Mouse (Mus musculus): ENCODE measurements around the gene Lbhd1. TPM values are rescaled to one million over a fixed set of nuclear protein-coding genes. Genes with fewer than 3 reads are reported as not detected.
A peak's percentile ranks its signal among the peaks of the same experiment; 100 is the strongest.
"Not testable (repeated sequence)": the region's sequence is repeated elsewhere in the genome, so short reads cannot be mapped to it uniquely, and the experiment has no call there.

Lbhd1 gene
- total RNA-seq (2021) = 1 to 10 TPM; 4.8 to 9.8 TPM
- long read RNA-seq, partial matches to known transcripts = 1 of 3 reads
- long read RNA-seq, other reads (novel, unspliced or antisense) = 1 of 3 reads

- DNase-seq (ENCODE audit: low spot score in 2 of 2) = no peak
These were observed at the start of gene Lbhd1, which contains the start of gene Gm49403 for GRCm38 (mm10) chr19:8883616-8884015. Gene Lbhd1, plus strand, starts transcription at chr19:8883732. Gene Gm49403, plus strand, starts transcription at chr19:8883930.

DNA sequence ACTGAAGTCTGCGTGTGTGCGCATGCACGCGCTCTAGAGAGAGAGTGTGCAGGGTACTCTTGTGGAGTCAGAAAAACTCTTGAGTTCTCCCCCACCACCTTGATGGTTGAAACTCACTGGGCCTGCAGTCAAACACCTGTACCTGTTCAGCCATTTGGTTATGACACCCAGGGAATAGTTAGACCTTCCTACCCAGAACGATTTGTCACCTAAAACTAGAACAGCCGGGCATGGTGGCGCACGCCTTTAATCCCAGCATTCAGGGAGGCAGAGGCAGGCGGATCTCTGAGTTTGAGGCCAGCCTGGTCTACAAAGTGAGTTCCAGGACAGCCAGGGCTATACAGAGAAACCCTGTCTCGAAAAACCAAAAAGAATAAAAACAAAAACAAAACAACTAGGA, 47.2 kb upstream of the Lbhd1 start:
- not testable (repeated sequence) for DNase-seq (ENCODE audit: low spot score in 2 of 2)

DNA sequence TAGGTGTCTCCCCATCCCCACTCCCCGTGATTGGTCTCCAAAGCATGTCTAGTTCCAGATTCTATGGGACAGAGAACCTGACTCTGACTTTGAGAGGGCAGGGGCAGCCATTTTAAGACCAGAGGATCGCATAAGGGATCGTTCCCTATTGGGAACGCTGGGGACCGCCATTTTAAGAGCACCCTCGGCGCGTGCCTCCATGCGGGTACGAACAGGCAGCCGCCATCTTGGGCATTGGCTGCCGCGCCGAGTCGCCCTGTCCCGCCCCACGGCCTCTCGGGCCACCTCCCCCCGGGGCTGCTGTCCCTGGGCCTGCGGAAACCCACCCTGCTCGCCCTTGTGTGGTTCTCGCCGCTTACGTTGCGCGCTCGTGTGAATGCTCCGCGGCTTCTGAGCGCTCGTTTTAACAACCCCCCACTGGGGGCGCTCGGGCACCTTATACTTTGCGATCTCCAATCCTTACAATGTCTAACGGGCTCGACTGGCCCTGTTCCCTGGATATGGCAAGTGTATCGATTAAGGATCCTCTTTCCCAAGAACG, 46.2 kb upstream of the Lbhd1 start, which contains the start of gene Bscl2:
TSS of gene Bscl2 (plus strand) at position 217 of the 541 bp plus-strand sequence.
- peak; percentile 90 to 92 for DNase-seq (ENCODE audit: low spot score in 2 of 2)

DNA sequence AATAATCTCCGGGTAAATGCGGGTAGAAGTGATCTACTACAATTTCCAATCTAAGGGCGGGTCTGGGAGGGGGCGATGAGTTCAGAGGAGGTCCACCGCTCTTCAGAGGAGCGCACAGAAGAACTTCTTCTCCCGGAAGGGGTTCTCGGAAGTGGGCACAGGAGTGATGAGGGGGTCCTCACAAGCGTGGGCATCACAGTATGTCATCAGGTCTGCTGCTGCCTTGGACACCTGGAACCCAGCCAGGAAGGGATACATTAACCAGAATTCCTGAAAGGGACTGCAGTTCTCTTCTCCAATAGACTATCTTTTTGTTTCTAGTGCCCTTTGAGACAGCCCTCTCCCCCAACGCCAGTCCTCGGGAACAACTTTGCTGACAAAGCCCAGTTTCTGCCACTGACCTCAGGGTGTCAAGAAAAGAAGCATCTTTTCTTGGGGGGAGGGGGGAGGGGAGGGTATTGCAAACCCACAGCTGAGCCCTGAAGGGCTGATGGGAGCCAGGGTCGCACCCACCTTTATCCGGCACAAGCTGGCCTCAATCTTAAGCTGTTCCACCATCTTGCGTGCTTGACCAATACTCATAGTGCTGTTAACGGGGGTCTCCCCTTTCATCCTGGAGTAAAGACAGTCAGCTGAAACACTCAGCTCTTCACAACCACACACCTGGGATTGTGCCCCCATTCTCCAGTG, 45.3 kb upstream of the Lbhd1 start:
- DNase-seq (ENCODE audit: low spot score in 2 of 2) = peak in 1 of 2 experiments; percentile 72

DNA sequence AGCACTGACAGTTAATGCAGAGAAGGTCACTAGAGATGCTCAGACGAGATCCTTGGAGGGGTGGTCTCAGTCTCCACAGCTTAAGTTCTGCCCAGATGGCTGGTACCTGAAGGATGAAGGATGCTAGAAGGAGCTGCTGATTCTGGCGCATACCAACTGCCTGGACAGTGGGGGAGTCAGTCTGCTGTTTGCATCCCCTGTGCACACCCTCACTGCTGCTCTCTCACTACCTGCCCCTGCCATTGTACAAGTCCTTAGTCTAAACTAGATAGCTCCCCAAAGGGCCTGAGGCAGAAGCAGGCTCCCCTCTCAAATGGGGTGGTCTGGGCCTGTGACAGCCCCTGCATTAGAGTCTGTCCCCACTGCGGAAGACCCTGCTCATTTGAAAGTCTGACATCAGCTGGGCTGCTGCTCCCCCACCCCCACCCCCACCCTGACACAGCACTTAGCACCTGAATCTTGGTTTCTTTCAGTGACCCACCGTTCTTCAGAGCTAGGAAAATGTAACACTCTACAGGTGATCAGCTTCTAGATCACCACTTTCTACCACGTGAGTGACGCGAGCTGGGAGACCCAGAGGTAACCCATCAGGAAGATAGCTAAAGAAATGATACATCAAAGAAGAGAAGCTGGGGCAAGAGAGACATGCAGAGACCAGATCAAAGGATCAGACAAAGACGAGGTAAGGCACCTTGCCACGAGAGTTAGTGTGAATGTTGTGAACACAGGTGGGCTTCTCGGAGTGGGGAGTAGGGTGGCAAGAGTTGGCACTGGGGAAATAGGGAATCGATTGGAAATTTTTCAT, 44.2 kb upstream of the Lbhd1 start, which contains the start of gene Gng3:
TSS of gene Gng3 (minus strand) at position 92 of the 805 bp plus-strand sequence.
- DNase-seq (ENCODE audit: low spot score in 2 of 2) = peak; percentile 70 to 78

DNA sequence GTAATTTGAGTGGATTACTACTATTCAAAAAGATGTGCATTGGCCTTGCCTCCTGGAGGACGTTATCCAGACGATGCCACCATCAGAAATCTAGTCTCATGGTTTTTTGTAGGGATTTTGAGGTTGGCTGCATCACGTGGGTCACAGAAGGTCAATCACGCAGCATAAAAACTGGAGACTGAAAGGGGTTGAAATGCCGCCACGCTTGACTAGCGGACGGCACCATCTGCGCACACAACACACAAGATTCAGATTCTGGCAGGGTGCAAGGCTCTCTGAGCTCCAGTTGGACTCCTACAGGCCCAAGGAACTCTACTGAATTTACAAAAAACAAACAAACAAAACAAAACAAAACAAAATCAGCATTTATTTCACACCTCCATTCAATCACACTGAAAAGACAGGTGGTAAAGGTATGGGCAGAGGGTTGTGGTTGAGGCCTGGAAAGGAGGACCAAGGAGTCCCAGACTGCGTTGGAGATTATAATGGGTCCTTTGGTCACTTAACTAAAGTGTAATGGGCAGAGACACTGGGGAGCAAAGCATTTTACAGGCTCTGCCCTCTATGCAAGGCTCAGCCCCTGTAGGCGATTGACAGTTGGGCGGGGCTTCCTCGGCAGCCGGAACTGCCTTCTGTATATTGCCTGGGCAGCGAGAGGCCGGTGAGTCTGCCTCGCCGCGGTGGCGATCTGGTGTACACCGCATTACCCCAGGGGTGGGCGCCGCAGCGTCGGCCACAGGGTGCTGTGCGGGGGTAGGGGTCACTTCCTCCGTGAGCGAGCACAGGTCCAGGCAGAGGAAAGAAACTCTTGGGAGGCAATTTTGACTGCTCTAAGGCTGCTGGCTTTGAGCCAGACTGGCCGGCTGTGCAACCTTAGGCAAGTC, 43.4 kb upstream of the Lbhd1 start:
- DNase-seq (ENCODE audit: low spot score in 2 of 2) = peak; percentile 71 to 75

DNA sequence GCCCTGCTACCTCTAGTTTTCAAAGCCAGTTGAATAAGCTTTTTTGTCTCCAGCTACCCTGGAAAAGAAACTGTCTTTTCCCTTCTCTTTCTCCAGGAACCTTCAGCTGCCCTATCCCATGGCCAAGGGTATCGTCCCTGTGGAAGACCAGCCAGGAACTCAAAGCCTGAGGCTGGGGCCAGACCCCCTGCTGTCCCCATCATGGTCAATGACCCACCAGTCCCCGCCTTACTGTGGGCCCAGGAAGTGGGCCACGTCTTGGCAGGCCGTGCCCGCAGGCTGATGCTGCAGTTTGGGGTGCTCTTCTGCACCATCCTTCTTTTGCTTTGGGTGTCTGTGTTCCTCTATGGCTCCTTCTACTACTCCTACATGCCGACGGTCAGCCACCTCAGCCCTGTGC, 42.5 kb upstream of the Lbhd1 start:
- no peak for DNase-seq (ENCODE audit: low spot score in 2 of 2)

DNA sequence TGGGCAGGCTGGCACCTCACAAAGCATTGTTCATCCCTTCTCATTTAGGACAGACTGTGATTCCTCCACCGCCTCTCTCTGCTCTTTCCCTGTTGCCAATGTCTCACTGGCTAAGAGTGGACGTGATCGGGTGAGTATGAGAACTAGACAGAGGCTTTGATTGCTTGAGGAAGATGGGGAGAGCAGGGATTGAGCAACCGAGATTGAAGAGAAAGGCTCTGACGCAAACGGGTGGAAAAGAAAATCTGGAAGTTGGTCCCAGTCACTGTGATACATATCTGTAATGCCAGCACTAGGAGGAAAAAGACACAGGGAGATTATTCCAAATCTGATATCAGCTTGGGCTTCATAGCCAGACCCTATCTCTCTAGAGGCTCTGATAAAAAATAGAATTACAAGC, 40.6 kb upstream of the Lbhd1 start:
- DNase-seq (ENCODE audit: low spot score in 2 of 2) = no peak

DNA sequence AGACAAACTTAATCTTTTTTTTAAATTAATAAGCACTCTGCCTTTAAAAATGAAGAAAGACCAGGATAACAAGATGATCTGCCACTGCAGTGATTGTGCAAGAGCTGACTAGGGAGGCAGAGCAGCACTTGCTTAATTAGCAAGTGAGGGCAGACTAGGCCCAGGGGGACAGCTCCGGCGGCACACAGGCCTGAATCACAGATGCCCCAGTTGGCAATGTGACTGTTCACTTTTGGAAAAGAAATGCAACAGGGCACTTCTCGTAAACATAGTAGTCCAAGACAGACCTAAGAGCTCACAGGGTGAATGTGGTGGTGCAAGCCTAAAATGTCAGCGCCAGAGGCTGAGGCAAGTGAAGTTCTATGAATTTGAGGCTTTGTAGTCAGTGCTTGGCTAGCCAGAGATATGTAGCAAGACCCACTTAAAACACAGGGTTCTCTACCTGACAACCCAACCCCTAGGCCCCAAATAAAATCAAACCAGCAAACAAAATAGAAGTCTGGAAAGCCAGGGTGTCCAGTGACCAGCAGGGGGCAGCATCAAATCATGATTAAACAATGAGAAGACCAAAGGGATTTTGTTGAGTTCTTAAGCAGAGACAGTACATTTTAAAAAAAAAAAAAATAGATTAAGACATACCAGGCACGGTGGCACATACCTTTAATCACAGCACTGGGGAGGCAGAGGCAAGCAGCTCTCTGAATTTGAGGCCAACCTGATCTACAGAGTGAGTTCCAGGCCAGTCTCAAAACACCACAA, 39.0 kb upstream of the Lbhd1 start:
- DNase-seq (ENCODE audit: low spot score in 2 of 2) = peak; percentile 83 to 86

DNA sequence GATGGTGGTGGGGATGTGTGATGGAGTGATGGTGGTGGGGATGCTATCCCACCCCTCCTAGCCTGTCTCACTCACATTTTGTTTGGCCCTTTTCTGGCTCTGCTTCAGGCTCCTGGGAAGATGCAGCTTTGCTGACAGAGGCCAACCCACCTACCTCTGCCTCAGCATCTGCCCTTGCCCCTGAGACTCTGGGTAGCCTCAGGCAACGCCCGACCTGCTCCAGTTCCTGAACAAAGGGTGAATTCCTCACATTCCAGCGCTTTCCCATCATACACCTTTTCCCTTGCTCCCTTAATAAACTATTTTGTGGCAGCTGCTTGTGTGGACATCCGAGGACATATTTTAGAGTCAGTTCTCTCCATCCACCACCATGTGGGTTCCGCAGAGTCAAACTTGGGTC, 35.2 kb upstream of the Lbhd1 start:
- no peak for DNase-seq (ENCODE audit: low spot score in 2 of 2)

- no peak for DNase-seq (ENCODE audit: low spot score in 2 of 2)
These were observed 33.1 kb upstream of the Lbhd1 start, which contains the start of gene Lrrn4cl for GRCm38 (mm10) chr19:8850402-8850901. Gene Lrrn4cl, plus strand, starts transcription at chr19:8850768.

DNA sequence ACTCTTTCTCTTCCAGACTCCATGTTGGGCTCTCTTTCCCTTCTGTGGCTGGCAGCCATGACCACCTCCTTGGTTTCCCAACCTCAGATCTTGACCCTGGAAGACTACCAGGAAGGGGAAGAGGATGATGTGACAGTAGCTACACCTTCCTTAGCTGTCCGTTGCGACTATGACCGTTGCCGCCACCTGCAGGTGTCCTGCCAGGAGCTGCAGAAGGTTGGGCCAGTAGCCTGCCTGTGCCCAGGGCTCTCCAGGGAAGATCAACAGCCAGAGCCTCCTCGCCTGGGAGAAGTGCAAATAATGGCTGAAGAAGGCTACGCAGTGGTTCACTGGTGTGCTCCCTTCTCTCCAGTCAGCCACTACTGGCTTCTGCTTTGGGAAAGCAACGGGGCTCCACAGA, 31.9 kb upstream of the Lbhd1 start:
- no peak for DNase-seq (ENCODE audit: low spot score in 2 of 2)

GRCm38 (mm10) chr19:8852236-8852928, 31.1 kb upstream of the Lbhd1 start:
- no peak for DNase-seq (ENCODE audit: low spot score in 2 of 2)

DNA sequence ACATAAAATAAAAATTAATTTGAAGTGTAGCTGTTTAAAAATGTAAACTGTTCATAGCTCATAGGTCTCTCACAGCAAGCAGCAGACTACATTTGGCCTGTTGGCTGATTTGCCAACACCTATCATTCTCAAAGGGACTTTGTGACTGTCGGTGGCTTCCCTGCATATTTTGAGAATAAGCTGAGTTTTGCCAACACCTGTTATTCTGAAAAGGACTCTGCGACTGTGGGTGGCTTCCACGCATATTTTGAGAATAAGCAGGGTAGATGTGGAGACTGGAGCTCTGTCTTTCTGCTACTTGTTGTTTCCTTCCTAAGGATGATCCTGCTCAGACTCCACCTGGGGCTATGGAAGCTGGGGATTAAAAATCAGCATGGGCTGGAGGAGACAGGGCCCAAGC, 30.4 kb upstream of the Lbhd1 start:
- DNase-seq (ENCODE audit: low spot score in 2 of 2) = no peak

GRCm38 (mm10) chr19:8857689-8858088, 25.8 kb upstream of the Lbhd1 start:
- peak in 1 of 2 experiments; percentile 45 for DNase-seq (ENCODE audit: low spot score in 2 of 2)

- no peak for DNase-seq (ENCODE audit: low spot score in 2 of 2)
These were observed 24.5 kb upstream of the Lbhd1 start for GRCm38 (mm10) chr19:8859018-8859417.

DNA sequence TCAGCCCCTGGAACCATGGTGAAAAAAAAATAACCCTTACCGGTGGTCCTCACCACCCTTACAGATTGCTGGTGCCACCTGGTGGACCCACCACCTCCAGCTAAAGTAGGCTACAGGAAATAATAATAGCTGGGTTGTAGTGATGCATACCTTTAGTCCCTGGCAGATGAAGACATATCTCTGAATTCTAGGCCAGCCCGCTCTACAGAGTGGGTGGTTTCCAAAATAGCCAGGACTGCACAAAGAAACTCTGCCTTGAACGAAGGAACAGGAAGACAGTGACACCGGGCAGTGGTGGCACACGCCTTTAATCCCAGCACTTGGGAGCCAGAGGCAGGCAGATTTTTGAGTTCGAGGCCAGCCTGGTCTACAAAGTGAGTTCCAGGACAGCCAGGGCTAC, 19.3 kb upstream of the Lbhd1 start:
- DNase-seq (ENCODE audit: low spot score in 2 of 2) = no peak

DNA sequence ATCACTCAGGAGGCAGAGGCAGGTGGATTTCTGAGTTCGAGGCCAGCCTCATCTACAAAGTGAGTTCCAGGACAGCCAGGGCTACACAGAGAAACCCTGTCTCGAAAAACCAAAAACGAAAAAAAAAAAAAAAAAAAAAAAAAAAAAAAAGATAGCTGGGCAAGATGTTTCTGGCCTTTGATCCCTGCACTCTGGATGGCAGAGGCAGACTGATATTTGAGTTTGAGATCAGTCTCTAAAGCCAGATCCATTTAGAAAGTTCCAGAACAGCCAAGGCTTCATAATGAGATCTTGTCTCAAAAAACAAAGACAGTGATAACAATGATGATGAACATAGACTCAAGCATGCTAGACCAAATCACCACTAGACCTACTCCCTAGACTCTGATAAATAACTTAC, 13.2 kb upstream of the Lbhd1 start:
- not testable (repeated sequence) for DNase-seq (ENCODE audit: low spot score in 2 of 2)

DNA sequence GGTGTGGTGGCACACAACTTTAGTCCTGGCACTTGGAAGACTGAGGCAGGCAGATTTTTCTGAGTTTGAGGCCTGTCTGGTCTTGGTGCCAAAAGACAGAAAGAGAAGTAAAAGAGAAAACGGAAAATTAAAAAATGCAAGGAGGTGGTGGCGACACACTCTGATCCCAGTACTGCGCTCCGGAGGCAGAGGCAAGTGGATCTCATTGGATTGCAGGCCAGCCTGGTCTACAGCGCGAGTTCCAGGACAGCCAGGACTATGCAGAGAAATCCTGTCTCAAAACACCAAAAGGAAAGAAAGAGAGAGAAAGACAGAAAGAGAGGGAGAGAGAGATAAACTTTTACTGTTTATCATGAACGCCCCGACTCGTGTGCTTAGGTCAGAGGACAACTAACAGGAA, 12.7 kb upstream of the Lbhd1 start:
- no peak for DNase-seq (ENCODE audit: low spot score in 2 of 2)
